Mouse (Mus musculus) CH12.LX (cell line): ENCODE results near the gene Plekhg2.

ENCODE experiments used
- CHD2 ChIP-seq: IDR thresholded peaks from 2 replicates; pipeline ENCODE4 v1.6.1; 2011; ENCODE audit warnings: low read length, improper control_type of control experiment
- CTCF ChIP-seq, 2 experiments: IDR thresholded peaks in 1 of 2; conservative IDR thresholded peaks in 1 of 2; 2 replicates each; pipeline ENCODE4 v1.5.1; 2011 to 2012; ENCODE audit warnings: low read depth in 2 of 2, low read length in 2 of 2, improper control_type of control experiment in 1 of 2, inconsistent platforms in 1 of 2, mild to moderate bottlenecking in 1 of 2, moderate library complexity in 1 of 2
- E2F4 ChIP-seq: IDR thresholded peaks from 2 replicates; pipeline ENCODE4 v1.6.1; 2011; ENCODE audit warnings: low read depth, low read length, improper control_type of control experiment; ENCODE audit not compliant: insufficient replicate concordance
- GABPA ChIP-seq: IDR thresholded peaks from 2 replicates; pipeline ENCODE4 v1.6.1; 2012; ENCODE audit warnings: low read depth, low read length, improper control_type of control experiment, inconsistent platforms; ENCODE audit not compliant: insufficient replicate concordance
- HCFC1 ChIP-seq: IDR thresholded peaks from 2 replicates; pipeline ENCODE4 v1.6.1; 2012; ENCODE audit warnings: low read depth, mild to moderate bottlenecking, inconsistent platforms, low read length, improper control_type of control experiment
- KAT2A ChIP-seq: IDR thresholded peaks from 2 replicates; pipeline ENCODE4 v1.6.1; 2012; ENCODE audit warnings: low read length, improper control_type of control experiment, inconsistent platforms; ENCODE audit not compliant: insufficient replicate concordance
- MEF2A ChIP-seq: IDR thresholded peaks from 2 replicates; pipeline ENCODE4 v1.6.1; 2014; ENCODE audit warnings: low read depth, mild to moderate bottlenecking, inconsistent platforms, low read length, improper control_type of control experiment, borderline replicate concordance
- MYC ChIP-seq: IDR thresholded peaks from 2 replicates; pipeline ENCODE4 v1.6.1; 2011; ENCODE audit warnings: low read depth, mild to moderate bottlenecking, improper control_type of control experiment, low read length
- POLR2A ChIP-seq: IDR thresholded peaks from 2 replicates; pipeline ENCODE4 v1.6.1; 2011; ENCODE audit warnings: low read depth, mild to moderate bottlenecking, improper control_type of control experiment, low read length
- POLR2AphosphoS2 ChIP-seq: IDR thresholded peaks from 2 replicates; pipeline ENCODE4 v1.6.1; 2011; ENCODE audit warnings: low read depth, low read length, improper control_type of control experiment
- RCOR1 ChIP-seq: conservative IDR thresholded peaks from 2 replicates; pipeline ENCODE4 v1.6.1; 2012; ENCODE audit warnings: low read depth, mild to moderate bottlenecking, inconsistent platforms, low read length, improper control_type of control experiment
- ZC3H11A ChIP-seq: IDR thresholded peaks from 2 replicates; pipeline ENCODE4 v1.6.1; 2012; ENCODE audit warnings: low read depth, mild to moderate bottlenecking, inconsistent platforms, low read length, improper control_type of control experiment

GRCm38 (mm10) chr7:28338108-28338998, 34.0 kb downstream of the Plekhg2 start, which contains the start of gene Supt5:
- TF ChIP-seq POLR2A (peak; percentile 97), CTCF (conservative IDR thresholded peaks at IDR 0.05 in 1 of 2, IDR thresholded peaks at IDR 0.05 in 1 of 2; ENCODE audit: low read depth in 2 of 2, low read length in 2 of 2) (no peak), KAT2A (peak; percentile 78; the same call in 1 of the 2 replicates), MEF2A (peak; percentile 40; the same call in 1 of the 2 replicates), RCOR1 (no peak), POLR2AphosphoS2 (peak; percentile 92; the same call in 1 of the 2 replicates), E2F4 (no peak), HCFC1 (peak; percentile 91), GABPA (no peak; the same call in 1 of the 2 replicates), MYC (peak; percentile 34; the same call in 1 of the 2 replicates), CHD2 (peak; percentile 100), ZC3H11A (no peak)
